Mouse (Mus musculus): ENCODE measurements around the gene Sgpp1.
"Not testable (repeated sequence)": the region's sequence is repeated elsewhere in the genome, so short reads cannot be mapped to it uniquely, and the experiment has no call there.

The Sgpp1 gene

GRCm38 (mm10) chr12:75733331-75734070 is 2.0 kb downstream of the Sgpp1 start:
- DNase-seq (ENCODE audit: low read depth in 2 of 2, low spot score in 2 of 2): peak in 1 of 2 experiments; percentile 7

- DNase-seq (ENCODE audit: low read depth in 2 of 2, low spot score in 2 of 2): no peak
Observed at GRCm38 (mm10) chr12:75731927-75732443, 3.5 kb downstream of the Sgpp1 start.

- no peak for DNase-seq (ENCODE audit: low read depth in 2 of 2, low spot score in 2 of 2)
Observed at GRCm38 (mm10) chr12:75731508-75731907, 4.0 kb downstream of the Sgpp1 start.

GRCm38 (mm10) chr12:75730458-75730857 is 5.1 kb downstream of the Sgpp1 start:
- DNase-seq (ENCODE audit: low read depth in 2 of 2, low spot score in 2 of 2): no peak

- DNase-seq (ENCODE audit: low read depth in 2 of 2, low spot score in 2 of 2): no peak
Observed at GRCm38 (mm10) chr12:75729876-75730275, 5.7 kb downstream of the Sgpp1 start.

- DNase-seq (ENCODE audit: low read depth in 2 of 2, low spot score in 2 of 2): peak in 1 of 2 experiments; percentile 17
Observed at GRCm38 (mm10) chr12:75727333-75728125, 8.0 kb downstream of the Sgpp1 start.

GRCm38 (mm10) chr12:75726349-75726861 is 9.1 kb downstream of the Sgpp1 start:
- no peak for DNase-seq (ENCODE audit: low read depth in 2 of 2, low spot score in 2 of 2)

GRCm38 (mm10) chr12:75724621-75725324 is 10.8 kb downstream of the Sgpp1 start:
- no peak for DNase-seq (ENCODE audit: low read depth in 2 of 2, low spot score in 2 of 2)

GRCm38 (mm10) chr12:75723839-75724463 is 11.6 kb downstream of the Sgpp1 start:
- DNase-seq (ENCODE audit: low read depth in 2 of 2, low spot score in 2 of 2): no peak

- no peak for DNase-seq (ENCODE audit: low read depth in 2 of 2, low spot score in 2 of 2)
Observed at GRCm38 (mm10) chr12:75721941-75722340, 13.6 kb downstream of the Sgpp1 start.

GRCm38 (mm10) chr12:75721006-75721405 is 14.5 kb downstream of the Sgpp1 start:
- no peak for DNase-seq (ENCODE audit: low read depth in 2 of 2, low spot score in 2 of 2)

GRCm38 (mm10) chr12:75713596-75713995 is 21.9 kb downstream of the Sgpp1 start:
- DNase-seq (ENCODE audit: low read depth in 2 of 2, low spot score in 2 of 2): no peak

GRCm38 (mm10) chr12:75712905-75713304 is 22.6 kb downstream of the Sgpp1 start:
- not testable (repeated sequence) for DNase-seq (ENCODE audit: low read depth in 2 of 2, low spot score in 2 of 2)

- DNase-seq (ENCODE audit: low read depth in 2 of 2, low spot score in 2 of 2): no peak
Observed at GRCm38 (mm10) chr12:75710596-75711376, 24.7 kb downstream of the Sgpp1 start.

- DNase-seq (ENCODE audit: low read depth in 2 of 2, low spot score in 2 of 2): no peak
Observed at GRCm38 (mm10) chr12:75709506-75709905, 26.0 kb downstream of the Sgpp1 start.

GRCm38 (mm10) chr12:75706670-75707069 is 28.9 kb downstream of the Sgpp1 start:
- DNase-seq (ENCODE audit: low read depth in 2 of 2, low spot score in 2 of 2): no peak

- DNase-seq (ENCODE audit: low read depth in 2 of 2, low spot score in 2 of 2): no peak
Observed at GRCm38 (mm10) chr12:75702739-75703122, 32.8 kb downstream of the Sgpp1 start.

- DNase-seq (ENCODE audit: low read depth in 2 of 2, low spot score in 2 of 2): no peak
Observed at GRCm38 (mm10) chr12:75702084-75702738, 33.3 kb downstream of the Sgpp1 start.

Measured in CD8-positive naive resting alpha-beta T cell, adult 2 months (primary cell).